Mouse (Mus musculus) E14TG2a.4 (cell line): ENCODE results near the gene Sephs2.

Experiments used
- CTCF ChIP-seq: conservative IDR thresholded peaks from 2 replicates; pipeline ENCODE4 v1.5.1; 2014; ENCODE audit warnings: low read length
- NANOG ChIP-seq: IDR thresholded peaks from 2 replicates; pipeline ENCODE4 v1.6.1; 2014; ENCODE audit warnings: borderline replicate concordance, low read length, mixed read lengths

DNA sequence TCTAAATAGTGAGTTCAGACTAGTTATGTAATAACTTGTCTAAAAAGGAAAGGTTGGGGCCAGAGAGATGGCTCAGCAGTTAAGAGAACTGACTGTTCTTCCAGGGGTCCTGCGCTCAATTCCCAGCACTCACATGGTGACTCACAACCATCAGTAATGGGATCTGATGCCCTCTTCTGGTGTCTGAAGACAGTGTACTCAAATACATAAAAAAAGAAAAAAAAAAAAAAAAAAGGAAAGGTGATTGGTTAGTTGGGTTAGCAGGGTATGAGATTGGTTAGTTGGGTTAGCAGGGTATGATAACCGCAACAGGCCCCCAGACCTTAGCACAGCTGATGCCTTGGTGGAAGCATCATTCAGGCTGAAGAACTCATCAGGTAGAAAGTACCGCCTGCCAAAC is 10.3 kb downstream of the Sephs2 start:
- TF ChIP-seq CTCF, result no peak
- no peak for TF ChIP-seq NANOG
